Mouse (Mus musculus) testis, adult 2 months (tissue): Measurements from ENCODE around the gene Arid2.

Source experiments
- CTCF ChIP-seq: fragments of 200-500 bp; IDR thresholded peaks from 2 replicates; pipeline ENCODE4 v1.5.1; 2012; ENCODE audit warnings: low read depth, mild to moderate bottlenecking, inconsistent platforms, low read length, moderate library complexity; ENCODE audit not compliant: control insufficient read depth, insufficient read depth, insufficient replicate concordance
- POLR2A ChIP-seq: fragments of 200-500 bp; IDR thresholded peaks from 2 replicates; pipeline ENCODE4 v1.6.1; 2012; ENCODE audit warnings: low read depth, mild to moderate bottlenecking, inconsistent platforms, low read length, moderate library complexity; ENCODE audit not compliant: control insufficient read depth

- TF ChIP-seq CTCF (no peak), POLR2A (no peak)
Observed at GRCm38 (mm10) chr15:96351432-96351831, 64.1 kb downstream of the Arid2 start.
